Mouse (Mus musculus): ENCODE data around the gene Psmc1. TPM values are rescaled to one million over a fixed set of nuclear protein-coding genes. Genes with fewer than 3 reads are reported as not detected.

Psmc1 gene
- polyA plus RNA-seq, 1 experiment, result 2.7 TPM

DNA sequence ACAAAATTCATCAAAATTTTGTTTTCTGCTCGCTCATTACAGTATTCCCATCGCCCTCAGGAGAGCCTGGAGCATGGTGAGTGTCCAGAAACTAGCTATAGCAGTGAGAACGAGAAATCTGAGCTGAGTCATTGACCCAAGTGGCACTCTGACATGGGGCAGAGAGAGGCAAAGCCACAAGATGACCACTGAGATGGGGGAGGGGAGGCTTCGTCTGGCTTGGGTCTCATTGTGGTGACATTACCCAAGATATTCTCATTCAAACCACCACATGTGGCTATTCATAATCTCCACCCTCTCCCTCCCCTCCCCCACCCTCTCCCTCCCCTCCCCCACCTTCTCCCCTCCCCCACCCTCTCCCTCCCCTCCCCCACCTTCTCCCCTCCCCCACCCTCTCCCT is 2.5 kb upstream of the Psmc1 start:
- Histone ChIP-seq H3K4me1 (ENCODE audit: control insufficient read depth) (peaks cover 35% of the 10 kb centered on the region), H3K9me3 (ENCODE audit: control insufficient read depth, low read length) (no peaks in the 10 kb centered on the region), H3K27me3 (ENCODE audit: control insufficient read depth) (no peaks in the 10 kb centered on the region), H3K36me3 (ENCODE audit: control insufficient read depth) (peaks cover 14% of the 10 kb centered on the region), H3K4me3 (replicated peaks) (no peak overlapping the region)
- TF ChIP-seq TAL1 (IDR thresholded peaks at IDR 0.05; ENCODE audit: low read length) (no peak), GATA1 (IDR thresholded peaks at IDR 0.05; ENCODE audit: low read length) (no peak)

GRCm38 (mm10) chr12:100115982-100116381 is 6.0 kb downstream of the Psmc1 start:
- TF ChIP-seq TAL1 (IDR thresholded peaks at IDR 0.05; ENCODE audit: low read length) (no peak), GATA1 (IDR thresholded peaks at IDR 0.05; ENCODE audit: low read length) (no peak)
- peaks cover 95% of the 10 kb centered on the region for H3K36me3 ChIP-seq (ENCODE audit: control insufficient read depth)
- H3K4me1 ChIP-seq (ENCODE audit: control insufficient read depth), result peaks cover 11% of the 10 kb centered on the region
- no peak overlapping the region for H3K4me3 ChIP-seq (replicated peaks)
- no peaks in the 10 kb centered on the region for H3K9me3 ChIP-seq (ENCODE audit: control insufficient read depth, low read length)
- no peaks in the 10 kb centered on the region for H3K27me3 ChIP-seq (ENCODE audit: control insufficient read depth)

DNA sequence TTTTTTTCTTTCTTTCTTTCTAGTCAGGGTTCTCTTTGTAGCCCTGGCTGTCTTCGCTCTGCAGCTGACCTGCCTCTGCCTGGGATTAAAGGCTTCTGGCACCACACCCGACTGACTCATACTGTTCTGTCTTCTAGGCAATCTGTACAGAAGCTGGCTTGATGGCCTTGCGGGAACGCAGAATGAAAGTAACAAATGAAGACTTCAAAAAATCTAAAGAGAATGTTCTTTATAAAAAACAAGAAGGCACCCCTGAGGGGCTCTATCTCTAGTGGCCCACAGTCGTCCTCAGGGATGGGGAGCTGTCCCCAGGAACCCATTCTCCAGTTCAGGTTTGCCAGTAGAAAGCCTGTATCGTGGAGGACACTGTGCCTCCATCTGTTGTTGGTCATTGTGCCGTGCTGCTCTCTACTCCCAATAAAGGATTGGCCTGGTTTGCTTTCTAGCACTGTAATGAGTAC is 13.0 kb downstream of the Psmc1 start:
- H3K9me3 ChIP-seq (ENCODE audit: control insufficient read depth, low read length), result no peaks in the 10 kb centered on the region
- H3K36me3 ChIP-seq (ENCODE audit: control insufficient read depth), result peaks cover 95% of the 10 kb centered on the region
- no peak overlapping the region for H3K4me3 ChIP-seq (replicated peaks)
- H3K27me3 ChIP-seq (ENCODE audit: control insufficient read depth), result no peaks in the 10 kb centered on the region
- H3K4me1 ChIP-seq (ENCODE audit: control insufficient read depth), result peaks cover 6% of the 10 kb centered on the region
- TF ChIP-seq GATA1 (IDR thresholded peaks at IDR 0.05; ENCODE audit: low read length) (no peak), TAL1 (IDR thresholded peaks at IDR 0.05; ENCODE audit: low read length) (no peak)

DNA sequence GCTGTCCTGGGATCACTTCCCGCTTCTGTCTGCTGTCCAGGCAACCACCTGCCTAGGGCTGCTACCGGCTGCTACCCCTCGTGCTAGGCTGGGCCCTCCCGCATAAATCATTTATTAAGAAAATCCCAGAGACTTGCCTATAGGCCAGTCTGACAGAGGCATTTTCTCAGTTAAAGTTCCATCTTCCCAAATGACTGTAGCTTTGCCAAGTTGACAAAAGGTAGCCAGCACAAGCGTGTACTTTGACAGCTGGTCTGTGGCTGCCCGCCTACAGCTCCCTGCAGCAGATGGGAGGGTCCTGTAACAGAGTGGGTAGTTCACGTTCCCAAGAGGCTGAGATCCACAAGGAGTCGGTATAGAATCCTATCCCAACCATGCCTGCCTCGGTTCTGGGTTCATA is 13.5 kb downstream of the Psmc1 start:
- H3K9me3 ChIP-seq (ENCODE audit: control insufficient read depth, low read length), result no peaks in the 10 kb centered on the region

DNA sequence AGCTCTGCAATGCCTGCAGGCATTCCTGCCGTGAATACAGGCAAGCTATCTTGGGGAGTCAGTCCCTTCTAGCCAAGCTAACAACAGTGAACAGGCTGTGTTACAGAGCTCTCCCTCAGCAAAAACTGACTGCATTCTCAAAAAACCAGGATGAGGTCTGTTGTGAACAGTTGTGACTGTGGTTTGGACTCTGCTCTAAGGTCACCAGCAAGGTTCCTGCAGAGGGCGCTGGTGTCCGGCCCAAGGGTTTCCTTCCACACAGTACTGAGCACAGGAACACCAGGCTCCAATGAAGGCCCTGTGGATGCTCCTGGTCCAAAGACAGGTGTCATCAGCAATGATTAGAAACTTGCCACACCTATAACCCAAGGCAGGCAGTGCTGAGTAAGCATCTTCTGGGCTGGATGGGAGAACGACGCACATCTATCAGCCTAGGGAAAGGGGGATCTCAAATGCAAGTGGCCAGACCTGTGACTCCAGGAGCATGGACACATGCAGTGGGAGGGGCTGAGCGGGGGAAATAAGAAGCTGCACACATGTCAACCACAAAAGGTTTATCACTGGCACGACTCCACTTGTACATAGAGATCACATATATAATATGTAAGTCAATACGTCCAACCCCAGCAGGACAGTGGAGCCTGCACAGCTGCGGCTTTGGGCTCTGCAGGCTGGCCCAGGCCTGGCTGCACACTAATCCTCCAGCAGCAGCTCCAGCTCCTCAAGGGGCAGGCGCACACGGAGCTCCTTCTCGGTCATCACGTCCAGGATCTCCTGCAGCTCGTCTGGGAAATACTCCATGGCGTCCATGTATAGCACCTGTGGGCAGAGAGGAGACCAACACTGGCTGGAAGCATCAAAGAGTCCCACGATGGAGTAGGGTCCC is 15.2 kb downstream of the Psmc1 start:
- H3K36me3 ChIP-seq (ENCODE audit: control insufficient read depth), result peaks cover 95% of the 10 kb centered on the region
- H3K4me1 ChIP-seq (ENCODE audit: control insufficient read depth), result peaks cover 6% of the 10 kb centered on the region
- no peaks in the 10 kb centered on the region for H3K9me3 ChIP-seq (ENCODE audit: control insufficient read depth, low read length)
- no peaks in the 10 kb centered on the region for H3K27me3 ChIP-seq (ENCODE audit: control insufficient read depth)
- no peak overlapping the region for H3K4me3 ChIP-seq (replicated peaks)
- no peak for TF ChIP-seq TAL1 (IDR thresholded peaks at IDR 0.05; ENCODE audit: low read length)
- TF ChIP-seq GATA1 (IDR thresholded peaks at IDR 0.05; ENCODE audit: low read length), result no peak

More for the DNA sequence above, 13.5 kb downstream of the Psmc1 start:
- TF ChIP-seq GATA1 (IDR thresholded peaks at IDR 0.05; ENCODE audit: low read length) (no peak), TAL1 (IDR thresholded peaks at IDR 0.05; ENCODE audit: low read length) (no peak)
- Histone ChIP-seq H3K4me1 (ENCODE audit: control insufficient read depth) (peaks cover 6% of the 10 kb centered on the region), H3K27me3 (ENCODE audit: control insufficient read depth) (no peaks in the 10 kb centered on the region), H3K36me3 (ENCODE audit: control insufficient read depth) (peaks cover 95% of the 10 kb centered on the region), H3K4me3 (replicated peaks) (no peak overlapping the region)

DNA sequence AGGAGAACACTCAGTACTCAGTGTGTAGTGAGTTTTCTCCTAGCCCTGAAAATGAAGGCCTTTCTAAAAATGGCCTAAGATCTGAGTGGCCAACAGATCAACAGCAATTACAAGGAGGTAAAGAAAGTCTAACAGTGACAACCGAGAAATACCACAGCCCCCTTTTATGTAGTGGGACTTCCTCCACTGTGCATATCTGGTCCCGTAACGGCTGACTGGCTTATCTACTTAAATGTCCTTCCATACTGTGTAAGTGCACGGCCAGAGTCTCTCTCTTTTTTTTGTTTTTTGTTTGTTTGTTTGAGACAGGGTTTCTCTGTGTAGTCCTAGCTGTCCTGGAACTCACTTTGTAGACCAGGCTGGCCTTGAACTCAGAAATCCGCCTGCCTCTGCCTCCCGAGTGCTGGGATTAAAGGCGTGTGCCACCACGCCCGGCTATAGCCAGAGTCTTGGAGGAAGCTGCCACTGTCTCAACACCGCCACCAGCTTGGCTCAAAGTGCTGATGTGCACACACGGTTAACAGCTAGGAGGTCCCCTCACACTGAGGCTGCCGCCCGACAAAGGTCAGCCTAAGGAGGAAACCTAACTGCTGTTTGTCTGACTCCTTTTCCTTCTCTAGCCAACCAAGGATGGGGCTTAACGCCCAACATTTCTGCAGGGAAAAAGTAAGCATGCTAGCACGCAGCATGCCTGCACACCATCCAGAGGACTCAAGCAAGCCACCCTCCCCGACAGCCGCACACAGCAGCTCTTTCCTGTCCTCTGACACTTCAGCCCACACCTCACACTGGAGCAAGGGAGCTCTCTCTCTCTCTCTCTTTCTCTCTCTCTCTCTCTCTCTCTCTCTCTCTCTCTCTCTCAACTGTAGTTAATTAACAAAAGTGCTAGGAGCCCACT is 17.3 kb downstream of the Psmc1 start:
- Histone ChIP-seq H3K4me1 (ENCODE audit: control insufficient read depth) (peaks cover 6% of the 10 kb centered on the region), H3K4me3 (replicated peaks) (no peak overlapping the region), H3K27me3 (ENCODE audit: control insufficient read depth) (no peaks in the 10 kb centered on the region), H3K36me3 (ENCODE audit: control insufficient read depth) (peaks cover 94% of the 10 kb centered on the region), H3K9me3 (ENCODE audit: control insufficient read depth, low read length) (no peaks in the 10 kb centered on the region)
- TF ChIP-seq GATA1 (IDR thresholded peaks at IDR 0.05; ENCODE audit: low read length) (no peak), TAL1 (IDR thresholded peaks at IDR 0.05; ENCODE audit: low read length) (no peak)

GRCm38 (mm10) chr12:100127866-100128480 is 18.0 kb downstream of the Psmc1 start:
- TF ChIP-seq GATA1 (IDR thresholded peaks at IDR 0.05; ENCODE audit: low read length) (no peak), TAL1 (IDR thresholded peaks at IDR 0.05; ENCODE audit: low read length) (no peak)
- H3K9me3 ChIP-seq (ENCODE audit: control insufficient read depth, low read length), result no peaks in the 10 kb centered on the region
- H3K4me3 ChIP-seq (replicated peaks), result no peak overlapping the region
- H3K27me3 ChIP-seq (ENCODE audit: control insufficient read depth), result no peaks in the 10 kb centered on the region
- H3K36me3 ChIP-seq (ENCODE audit: control insufficient read depth), result peaks cover 94% of the 10 kb centered on the region
- peaks cover 6% of the 10 kb centered on the region for H3K4me1 ChIP-seq (ENCODE audit: control insufficient read depth)

- no peaks in the 10 kb centered on the region for H3K27me3 ChIP-seq (ENCODE audit: control insufficient read depth)
- no peak overlapping the region for H3K4me3 ChIP-seq (replicated peaks)
- TF ChIP-seq GATA1 (IDR thresholded peaks at IDR 0.05; ENCODE audit: low read length) (no peak), TAL1 (IDR thresholded peaks at IDR 0.05; ENCODE audit: low read length) (no peak)
- peaks cover 94% of the 10 kb centered on the region for H3K36me3 ChIP-seq (ENCODE audit: control insufficient read depth)
- H3K9me3 ChIP-seq (ENCODE audit: control insufficient read depth, low read length), result no peaks in the 10 kb centered on the region
- peaks cover 6% of the 10 kb centered on the region for H3K4me1 ChIP-seq (ENCODE audit: control insufficient read depth)
Measured at GRCm38 (mm10) chr12:100128522-100128921, 18.6 kb downstream of the Psmc1 start.

Measured in erythroblast, embryonic 14.5 days (primary cell).